Mouse (Mus musculus) liver, embryonic 15.5 days (tissue): ENCODE data around the gene Tmem14c. TPM values are rescaled to one million over a fixed set of nuclear protein-coding genes. Genes with fewer than 3 reads are reported as not detected.

Experiments
- ATAC-seq: fragments of 200-750 bp; cut with Nextera tagmentation; 2 replicates; pipeline ENCODE4 v1.8.0; 2017; ENCODE audit warnings: moderate number of reproducible peaks, mild to moderate bottlenecking, moderate library complexity; ENCODE audit not compliant: insufficient read depth
- H3K27ac ChIP-seq: fragments of 300-500 bp; sonication (generic); replicated peaks from 2 replicates; pipeline ENCODE4 v1.5.1; 2015; ENCODE audit warnings: mild to moderate bottlenecking, inconsistent platforms
- H3K27me3 ChIP-seq: fragments of 300-500 bp; sonication (generic); 2 replicates; pipeline ENCODE4 v1.6.1; 2015; ENCODE audit warnings: mild to moderate bottlenecking, inconsistent platforms
- H3K36me3 ChIP-seq: fragments of 300-500 bp; sonication (generic); replicated peaks from 2 replicates; pipeline ENCODE4 v1.6.1; 2015; ENCODE audit warnings: moderate library complexity, mild to moderate bottlenecking, inconsistent platforms
- H3K4me1 ChIP-seq: fragments of 300-500 bp; sonication (generic); replicated peaks from 2 replicates; pipeline ENCODE4 v1.6.1; 2015; ENCODE audit warnings: inconsistent platforms
- H3K4me2 ChIP-seq: fragments of 300-500 bp; sonication (generic); 2 replicates; pipeline ENCODE4 v1.6.1; 2015; ENCODE audit warnings: moderate library complexity, mild to moderate bottlenecking, inconsistent platforms
- H3K4me3 ChIP-seq: fragments of 300-500 bp; sonication (generic); replicated peaks from 2 replicates; pipeline ENCODE4 v1.5.1; 2015; ENCODE audit warnings: mild to moderate bottlenecking, inconsistent platforms
- H3K9ac ChIP-seq: fragments of 300-500 bp; sonication (generic); 2 replicates; pipeline ENCODE4 v1.6.1; 2015; ENCODE audit warnings: moderate library complexity, mild to moderate bottlenecking, inconsistent platforms
- H3K9me3 ChIP-seq: fragments of 300-500 bp; sonication (generic); replicated peaks from 2 replicates; pipeline ENCODE4 v1.6.1; 2016; ENCODE audit warnings: inconsistent platforms
- WGBS: fragments of 180-500 bp; shearing (Covaris S2); methylation state at CpG from one replicate; pipeline ENCODE4 v1.1.7; 2015; ENCODE audit warnings: mixed read lengths; ENCODE audit not compliant: insufficient replicate concordance; 5-methylcytosine and 5-hydroxymethylcytosine counted together
- polyA plus RNA-seq: library from polyadenylated mRNA; unstranded; fragments of >200 nt; fragmentation: Nextera tagmentation; extraction: Ambion mirVana; gene quantifications from 2 replicates; pipeline ENCODE4 v1.2.1, GENCODE M21; 2015

Gene Tmem14c
- 670 and 685 TPM in 2 replicates for polyA plus RNA-seq

DNA sequence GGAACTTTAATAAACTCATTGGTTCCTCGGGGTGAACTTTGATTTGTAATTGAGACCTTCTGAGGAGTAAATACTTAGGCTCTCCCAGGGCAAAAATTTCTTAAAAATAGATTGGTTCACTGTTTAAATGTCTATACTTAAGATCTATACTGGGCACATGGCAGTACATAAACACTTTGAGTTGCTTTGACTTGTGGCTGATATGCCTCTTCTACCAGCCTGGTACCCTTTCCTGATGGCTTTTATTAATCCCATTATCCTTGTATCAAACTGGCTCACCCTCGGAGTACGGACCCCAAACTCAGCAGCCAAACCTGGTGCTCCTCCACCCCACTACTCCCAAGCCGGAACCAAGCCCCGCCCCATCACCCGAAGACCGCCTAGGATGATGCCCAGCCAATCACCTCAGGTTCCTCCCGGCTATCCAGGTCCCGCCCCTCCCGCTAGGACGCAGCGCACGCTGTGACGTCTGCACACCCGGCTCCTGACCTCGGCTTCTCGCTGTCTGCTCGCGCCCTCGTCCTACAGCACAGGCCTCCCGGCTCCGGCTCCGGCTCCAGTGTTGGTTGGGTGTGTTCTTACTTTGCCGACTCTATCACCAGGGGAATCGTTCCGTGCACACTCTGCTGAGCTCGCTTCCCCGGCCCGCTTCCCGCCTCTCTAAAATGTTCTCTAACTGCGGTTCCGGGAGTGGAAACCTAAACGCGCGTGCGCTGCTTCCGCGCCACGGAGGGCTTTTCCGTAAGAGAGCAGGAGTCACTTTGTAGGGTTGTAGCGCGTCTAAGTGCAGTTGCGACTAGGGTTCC, at the start of gene Tmem14c:
Gene Tmem14c, plus strand, starts transcription at position 464 of the 806 bp plus-strand sequence.
- Histone ChIP-seq H3K27me3 (no peaks in the 10 kb centered on the region), H3K4me3 (peak within 1 kb of the TSS; percentile 75), H3K27ac (peak within 1 kb of the TSS; percentile 93), H3K36me3 (peaks cover 77% of the 10 kb centered on the region), H3K9me3 (no peaks in the 10 kb centered on the region), H3K4me2 (peak within 1 kb of the TSS; percentile 82), H3K9ac (peak within 1 kb of the TSS; percentile 84), H3K4me1 (peaks cover 56% of the 10 kb centered on the region)
- peak; percentile 78 for ATAC-seq
- under 1% methylated on average over 43 of the region's 43 CpGs for WGBS

DNA sequence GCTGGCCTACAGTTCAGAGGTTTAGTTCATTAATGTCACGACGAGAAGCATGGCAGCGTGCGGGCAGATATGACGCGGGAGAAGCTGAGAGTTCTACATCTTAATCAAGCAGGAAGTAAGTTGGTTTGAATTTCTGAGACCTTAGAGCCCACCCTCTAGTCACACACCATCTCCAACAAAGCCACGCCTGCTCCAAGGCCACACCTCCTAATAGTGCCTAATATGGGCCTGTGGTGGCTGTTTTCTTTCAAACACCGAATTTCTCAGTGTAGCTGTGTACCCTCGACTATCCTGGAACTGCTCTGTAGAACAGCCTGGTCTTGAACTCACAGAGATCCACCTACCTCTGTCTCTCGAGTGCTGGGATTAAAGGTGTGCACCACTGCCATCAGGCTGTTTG, 48.5 kb upstream of the Tmem14c start:
- Histone ChIP-seq H3K4me3 (no peak overlapping the region), H3K4me2 (no peak overlapping the region), H3K36me3 (no peaks in the 10 kb centered on the region), H3K9me3 (no peaks in the 10 kb centered on the region), H3K9ac (no peak overlapping the region), H3K4me1 (peaks cover 6% of the 10 kb centered on the region), H3K27me3 (no peaks in the 10 kb centered on the region), H3K27ac (no peak overlapping the region)
- 60% methylated on average over 10 of the region's 10 CpGs for WGBS
- ATAC-seq, result no peak

- Histone ChIP-seq H3K27me3 (no peaks in the 10 kb centered on the region), H3K4me3 (no peak overlapping the region), H3K9me3 (no peaks in the 10 kb centered on the region), H3K4me1 (peaks cover 6% of the 10 kb centered on the region), H3K27ac (no peak overlapping the region), H3K36me3 (no peaks in the 10 kb centered on the region), H3K9ac (no peak overlapping the region), H3K4me2 (no peak overlapping the region; the same call in 1 of the 2 replicates)
- peak; percentile 25; the same call in 1 of the 2 replicates for ATAC-seq
- 12% methylated on average over 5 of the region's 5 CpGs for WGBS
Observed at GRCm38 (mm10) chr13:40968564-40968963, 47.5 kb upstream of the Tmem14c start.

DNA sequence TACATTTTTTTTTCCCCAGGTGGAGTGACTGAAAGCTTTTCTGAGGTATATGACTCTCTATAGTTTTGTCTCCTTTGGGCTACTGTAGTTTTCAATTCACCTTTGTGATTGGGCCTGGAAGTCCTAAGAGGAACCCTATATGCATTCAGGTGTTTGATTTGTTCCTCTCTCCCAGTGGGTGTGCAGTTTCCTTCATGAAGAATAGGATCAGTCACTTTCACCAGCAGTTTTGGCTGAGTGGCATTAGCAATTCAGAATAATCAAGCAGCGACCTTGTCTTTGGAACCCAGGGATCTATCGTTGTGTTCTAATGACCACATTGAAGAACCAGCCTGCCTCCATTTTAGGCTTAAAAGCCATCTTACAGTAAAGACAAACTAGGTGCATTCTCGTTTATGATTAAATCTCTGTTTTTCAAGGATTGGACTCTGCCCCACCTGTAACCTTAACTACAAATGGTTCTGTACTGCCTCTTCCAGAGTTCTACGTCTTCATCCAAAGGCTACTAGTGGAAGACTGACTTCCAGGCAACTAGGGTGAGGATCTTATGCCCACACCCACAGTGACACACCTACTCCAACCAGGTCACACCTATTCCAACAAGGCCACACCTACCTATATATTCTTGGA, 46.2 kb upstream of the Tmem14c start:
- 71% methylated on average over 4 of the region's 4 CpGs for WGBS
- no peak overlapping the region for H3K4me3 ChIP-seq
- no peaks in the 10 kb centered on the region for H3K9me3 ChIP-seq
- peaks cover 6% of the 10 kb centered on the region for H3K4me1 ChIP-seq
- H3K36me3 ChIP-seq, result no peaks in the 10 kb centered on the region
- no peak for ATAC-seq
- no peak overlapping the region for H3K27ac ChIP-seq
- no peak overlapping the region for H3K4me2 ChIP-seq
- H3K27me3 ChIP-seq, result no peaks in the 10 kb centered on the region
- no peak overlapping the region for H3K9ac ChIP-seq

DNA sequence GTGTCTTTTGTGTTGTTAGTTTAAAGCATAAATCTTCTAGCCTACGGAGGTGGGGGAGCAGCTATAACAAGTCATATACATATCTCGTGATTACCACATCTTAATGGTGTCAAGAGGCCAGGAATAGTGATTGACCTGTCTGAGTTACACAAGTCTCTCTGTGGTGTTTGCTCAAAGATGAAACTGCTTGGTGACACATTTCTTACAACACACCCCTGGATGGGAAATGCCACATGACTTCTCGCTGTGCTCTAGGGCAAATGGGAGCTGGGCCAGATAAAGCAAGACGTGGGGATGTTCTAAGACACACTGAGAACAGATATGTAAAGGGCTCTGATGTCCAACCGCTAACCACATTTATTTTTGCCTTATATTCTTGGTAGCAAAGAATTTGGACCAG, 44.8 kb upstream of the Tmem14c start:
- Histone ChIP-seq H3K27me3 (no peaks in the 10 kb centered on the region), H3K9me3 (no peaks in the 10 kb centered on the region), H3K4me3 (no peak overlapping the region), H3K9ac (no peak overlapping the region), H3K4me1 (peaks cover 6% of the 10 kb centered on the region), H3K36me3 (no peaks in the 10 kb centered on the region), H3K4me2 (no peak overlapping the region), H3K27ac (no peak overlapping the region)
- WGBS, result 49% methylated on average over 5 of the region's 5 CpGs
- ATAC-seq, result peak; percentile 52; the same call in 1 of the 2 replicates

GRCm38 (mm10) chr13:40971831-40972230, 44.3 kb upstream of the Tmem14c start:
- Histone ChIP-seq H3K36me3 (no peaks in the 10 kb centered on the region), H3K9ac (no peak overlapping the region), H3K4me2 (no peak overlapping the region), H3K4me1 (peaks cover 6% of the 10 kb centered on the region), H3K27me3 (no peaks in the 10 kb centered on the region), H3K9me3 (no peaks in the 10 kb centered on the region), H3K27ac (no peak overlapping the region), H3K4me3 (no peak overlapping the region)
- WGBS, result 65% methylated on average over 2 of the region's 2 CpGs
- ATAC-seq, result no peak

GRCm38 (mm10) chr13:40972976-40973375, 43.1 kb upstream of the Tmem14c start:
- Histone ChIP-seq H3K9me3 (no peaks in the 10 kb centered on the region), H3K4me2 (no peak overlapping the region), H3K27ac (no peak overlapping the region), H3K36me3 (no peaks in the 10 kb centered on the region), H3K27me3 (no peaks in the 10 kb centered on the region), H3K4me3 (no peak overlapping the region), H3K4me1 (peaks cover 8% of the 10 kb centered on the region), H3K9ac (no peak overlapping the region)
- 66% methylated on average over 5 of the region's 5 CpGs for WGBS
- no peak for ATAC-seq

- no peak for ATAC-seq
- Histone ChIP-seq H3K9me3 (no peaks in the 10 kb centered on the region), H3K4me2 (no peak overlapping the region), H3K9ac (no peak overlapping the region), H3K4me1 (0 out of 2 replicates have a peak, but pooled peaks cover 3% of the 10 kb centered on the region), H3K27me3 (no peaks in the 10 kb centered on the region), H3K27ac (no peak overlapping the region), H3K4me3 (no peak overlapping the region), H3K36me3 (no peaks in the 10 kb centered on the region)
- 16% methylated on average over 7 of the region's 7 CpGs for WGBS
Observed at GRCm38 (mm10) chr13:40977609-40978008, 38.5 kb upstream of the Tmem14c start.

DNA sequence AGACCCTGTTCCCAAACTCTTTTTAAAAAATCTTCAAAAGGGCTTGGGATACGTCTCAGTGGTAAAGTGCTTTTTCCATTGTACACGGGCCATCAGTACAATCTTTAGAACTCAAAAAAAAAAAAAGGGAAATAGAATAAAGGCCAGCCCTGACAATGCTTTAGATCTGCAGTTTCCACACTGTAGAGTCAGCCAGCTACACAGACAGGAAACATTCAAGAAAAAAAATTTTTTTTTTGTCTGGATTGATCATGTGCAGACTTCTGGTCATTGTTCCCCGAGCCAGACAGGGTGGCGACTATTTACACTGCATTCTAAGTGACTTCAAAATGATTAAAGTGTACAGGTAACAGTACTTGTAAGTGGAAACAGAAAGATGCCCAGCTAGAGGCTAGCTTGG, 37.4 kb upstream of the Tmem14c start:
- H3K9me3 ChIP-seq, result no peaks in the 10 kb centered on the region
- H3K36me3 ChIP-seq, result no peaks in the 10 kb centered on the region
- no peak overlapping the region for H3K4me3 ChIP-seq
- 32% methylated on average over 4 of the region's 4 CpGs for WGBS
- no peaks in the 10 kb centered on the region for H3K27me3 ChIP-seq
- no peak overlapping the region for H3K9ac ChIP-seq
- no peak for ATAC-seq
- H3K4me2 ChIP-seq, result no peak overlapping the region
- no peak overlapping the region for H3K27ac ChIP-seq
- H3K4me1 ChIP-seq, result peaks cover 3% of the 10 kb centered on the region; the same call in 1 of the 2 replicates

GRCm38 (mm10) chr13:40979321-40979720, 36.8 kb upstream of the Tmem14c start:
- ATAC-seq, result no peak
- Histone ChIP-seq H3K27ac (no peak overlapping the region), H3K9ac (no peak overlapping the region), H3K36me3 (no peaks in the 10 kb centered on the region), H3K4me3 (no peak overlapping the region), H3K4me2 (no peak overlapping the region), H3K9me3 (no peaks in the 10 kb centered on the region), H3K4me1 (peaks cover 3% of the 10 kb centered on the region; the same call in 1 of the 2 replicates), H3K27me3 (no peaks in the 10 kb centered on the region)
- WGBS, result 32% methylated on average over 2 of the region's 2 CpGs

GRCm38 (mm10) chr13:40982759-40983158, 33.3 kb upstream of the Tmem14c start:
- H3K27ac ChIP-seq, result no peak overlapping the region
- no peaks in the 10 kb centered on the region for H3K36me3 ChIP-seq
- peaks cover 15% of the 10 kb centered on the region for H3K4me1 ChIP-seq
- H3K4me2 ChIP-seq, result no peak overlapping the region
- no peaks in the 10 kb centered on the region for H3K27me3 ChIP-seq
- 67% methylated on average over 1 of the region's 1 CpGs for WGBS
- no peak overlapping the region for H3K4me3 ChIP-seq
- no peaks in the 10 kb centered on the region for H3K9me3 ChIP-seq
- H3K9ac ChIP-seq, result no peak overlapping the region
- ATAC-seq, result no peak
